Mouse (Mus musculus): ENCODE measurements at regions not wholly inside any gene's neighbourhood (a gene's known extent, or its start where the extent isn't known, plus 50 kb on each side); places are given as distances from the start of the nearest gene placed in this dataset.

- TF ChIP-seq CTCF (IDR thresholded peaks at IDR 0.05; ENCODE audit: low read depth) (no peak), EP300 (optimal IDR thresholded peaks at IDR 0.05) (no peak)
Observed at GRCm38 (mm10) chr6:62718389-62718788, 537.3 kb upstream of the Grid2 start.
